Mouse (Mus musculus) midbrain, embryonic 10.5 days (tissue): ENCODE measurements at regions not wholly inside any gene's neighbourhood (a gene's known extent, or its start where the extent isn't known, plus 50 kb on each side); places are given as distances from the start of the nearest gene placed in this dataset.
"Not testable (repeated sequence)": the region's sequence is repeated elsewhere in the genome, so short reads cannot be mapped to it uniquely, and the experiment has no call there.

ENCODE experiments used
- DNase-seq: peaks from one replicate; pipeline ENCODE4 v3.0.0-alpha.2; 2017; ENCODE audit warnings: low spot score
- H3K27ac ChIP-seq: fragments of 300-500 bp; sonication (generic); replicated peaks from 2 replicates; pipeline ENCODE4 v1.5.1; 2016; ENCODE audit warnings: mild to moderate bottlenecking
- H3K27me3 ChIP-seq: fragments of 300-500 bp; sonication (generic); 2 replicates; pipeline ENCODE4 v1.6.1; 2016; ENCODE audit warnings: low read depth, mild to moderate bottlenecking; ENCODE audit not compliant: poor library complexity, severe bottlenecking
- H3K36me3 ChIP-seq: fragments of 300-500 bp; sonication (generic); 2 replicates; pipeline ENCODE4 v1.6.1; 2016; ENCODE audit warnings: mild to moderate bottlenecking, moderate library complexity
- H3K4me1 ChIP-seq: fragments of 300-500 bp; sonication (generic); 2 replicates; pipeline ENCODE4 v1.6.1; 2016
- H3K4me3 ChIP-seq: fragments of 300-500 bp; sonication (generic); 2 replicates; pipeline ENCODE4 v1.5.1; 2016; ENCODE audit warnings: mild to moderate bottlenecking, moderate library complexity
- H3K9me3 ChIP-seq: fragments of 300-500 bp; sonication (generic); replicated peaks from 2 replicates; pipeline ENCODE4 v1.6.1; 2016; ENCODE audit warnings: mild to moderate bottlenecking
- WGBS: fragments of 180-500 bp; shearing (Covaris S2); methylation state at CpG from one replicate; pipeline ENCODE4 v1.1.7; 2016; 5-methylcytosine and 5-hydroxymethylcytosine counted together

- 53% methylated on average over 6 of the region's 6 CpGs for WGBS
- no peaks in the 10 kb centered on the region for H3K36me3 ChIP-seq
- no peak for DNase-seq
These were observed 69.4 kb upstream of the Dph6 start for GRCm38 (mm10) chr2:114723971-114724666.

GRCm38 (mm10) chr2:114727197-114727596 is 72.4 kb upstream of the Dph6 start:
- Histone ChIP-seq H3K36me3 (no peaks in the 10 kb centered on the region), H3K27me3 (no peaks in the 10 kb centered on the region), H3K4me1 (no peaks in the 10 kb centered on the region), H3K9me3 (no peaks in the 10 kb centered on the region), H3K27ac (no peak overlapping the region), H3K4me3 (no peak overlapping the region)
- 90% methylated on average over 1 of the region's 1 CpGs for WGBS
- DNase-seq, result no peak

More at GRCm38 (mm10) chr2:114723971-114724666, 69.4 kb upstream of the Dph6 start:
- Histone ChIP-seq H3K9me3 (no peaks in the 10 kb centered on the region), H3K27me3 (no peaks in the 10 kb centered on the region), H3K27ac (no peak overlapping the region), H3K4me3 (no peak overlapping the region), H3K4me1 (no peaks in the 10 kb centered on the region)

GRCm38 (mm10) chr2:114734861-114735569 is 80.3 kb upstream of the Dph6 start:
- 80% methylated on average over 4 of the region's 4 CpGs for WGBS
- no peaks in the 10 kb centered on the region for H3K36me3 ChIP-seq
- H3K4me1 ChIP-seq, result no peaks in the 10 kb centered on the region
- H3K9me3 ChIP-seq, result no peaks in the 10 kb centered on the region
- no peaks in the 10 kb centered on the region for H3K27me3 ChIP-seq
- H3K27ac ChIP-seq, result no peak overlapping the region
- no peak for DNase-seq
- H3K4me3 ChIP-seq, result no peak overlapping the region

- no peak for DNase-seq
- WGBS, result 89% methylated on average over 11 of the region's 11 CpGs
- H3K27me3 ChIP-seq, result no peaks in the 10 kb centered on the region
These were observed 84.9 kb upstream of the Dph6 start for GRCm38 (mm10) chr2:114739421-114740212.

GRCm38 (mm10) chr2:114763276-114763675 is 108.5 kb upstream of the Dph6 start:
- WGBS, result 79% methylated on average over 4 of the region's 4 CpGs
- DNase-seq, result no peak
- no peaks in the 10 kb centered on the region for H3K4me1 ChIP-seq
- no peak overlapping the region for H3K4me3 ChIP-seq
- H3K27ac ChIP-seq, result no peak overlapping the region
- H3K36me3 ChIP-seq, result no peaks in the 10 kb centered on the region
- no peaks in the 10 kb centered on the region for H3K27me3 ChIP-seq
- H3K9me3 ChIP-seq, result no peaks in the 10 kb centered on the region

More at GRCm38 (mm10) chr2:114739421-114740212, 84.9 kb upstream of the Dph6 start:
- Histone ChIP-seq H3K4me1 (no peaks in the 10 kb centered on the region), H3K36me3 (no peaks in the 10 kb centered on the region), H3K4me3 (no peak overlapping the region), H3K27ac (no peak overlapping the region), H3K9me3 (no peaks in the 10 kb centered on the region)

- not testable (repeated sequence) for H3K4me1 ChIP-seq, H3K4me3 ChIP-seq, H3K9me3 ChIP-seq, H3K27ac ChIP-seq, H3K27me3 ChIP-seq, DNase-seq, H3K36me3 ChIP-seq
- 91% methylated on average over 6 of the region's 6 CpGs for WGBS
These were observed 119.0 kb upstream of the Dph6 start for GRCm38 (mm10) chr2:114773723-114774122.

- H3K27me3 ChIP-seq, result no peaks in the 10 kb centered on the region
- H3K9me3 ChIP-seq, result no peaks in the 10 kb centered on the region
- WGBS, result 94% methylated on average over 3 of the region's 3 CpGs
- H3K36me3 ChIP-seq, result no peaks in the 10 kb centered on the region
- H3K4me1 ChIP-seq, result no peaks in the 10 kb centered on the region
- no peak overlapping the region for H3K4me3 ChIP-seq
- H3K27ac ChIP-seq, result no peak overlapping the region
- DNase-seq, result no peak
These were observed 119.5 kb upstream of the Dph6 start for GRCm38 (mm10) chr2:114774278-114774677.

- Histone ChIP-seq H3K4me1 (no peaks in the 10 kb centered on the region), H3K9me3 (no peaks in the 10 kb centered on the region), H3K36me3 (no peaks in the 10 kb centered on the region), H3K27me3 (no peaks in the 10 kb centered on the region), H3K4me3 (no peak overlapping the region), H3K27ac (no peak overlapping the region)
- DNase-seq, result no peak
- WGBS, result 87% methylated on average over 2 of the region's 2 CpGs
These were observed 120.8 kb upstream of the Dph6 start for GRCm38 (mm10) chr2:114775532-114775931.

- Histone ChIP-seq H3K4me1 (no peaks in the 10 kb centered on the region), H3K9me3 (no peaks in the 10 kb centered on the region), H3K27ac (no peak overlapping the region), H3K36me3 (no peaks in the 10 kb centered on the region), H3K27me3 (no peaks in the 10 kb centered on the region), H3K4me3 (no peak overlapping the region)
- WGBS, result 87% methylated on average over 2 of the region's 2 CpGs
- no peak for DNase-seq
These were observed 121.4 kb upstream of the Dph6 start for GRCm38 (mm10) chr2:114776176-114776575.

GRCm38 (mm10) chr2:114782450-114782849 is 127.7 kb upstream of the Dph6 start:
- no peaks in the 10 kb centered on the region for H3K27me3 ChIP-seq
- DNase-seq, result no peak
- peaks cover 5% of the 10 kb centered on the region for H3K4me1 ChIP-seq
- H3K27ac ChIP-seq, result no peak overlapping the region
- H3K36me3 ChIP-seq, result no peaks in the 10 kb centered on the region
- WGBS, result 86% methylated on average over 6 of the region's 6 CpGs
- H3K9me3 ChIP-seq, result no peaks in the 10 kb centered on the region
- H3K4me3 ChIP-seq, result no peak overlapping the region

GRCm38 (mm10) chr2:114784191-114784590 is 129.4 kb upstream of the Dph6 start:
- Histone ChIP-seq H3K4me3 (no peak overlapping the region), H3K27me3 (no peaks in the 10 kb centered on the region), H3K27ac (no peak overlapping the region), H3K36me3 (no peaks in the 10 kb centered on the region), H3K9me3 (no peaks in the 10 kb centered on the region), H3K4me1 (peaks cover 5% of the 10 kb centered on the region)
- no peak for DNase-seq

GRCm38 (mm10) chr2:114788251-114788650 is 133.5 kb upstream of the Dph6 start:
- WGBS, result 81% methylated on average over 3 of the region's 3 CpGs
- no peak overlapping the region for H3K27ac ChIP-seq
- DNase-seq, result no peak
- H3K9me3 ChIP-seq, result no peaks in the 10 kb centered on the region
- H3K27me3 ChIP-seq, result no peaks in the 10 kb centered on the region
- no peak overlapping the region for H3K4me3 ChIP-seq
- no peaks in the 10 kb centered on the region for H3K36me3 ChIP-seq
- H3K4me1 ChIP-seq, result peaks cover 5% of the 10 kb centered on the region
